19 mouse cellular contexts compared by ENCODE assay signal in genomic region chr13:54889684-54890399, GRCm38 (mm10). TPM values are rescaled to one million over a fixed set of nuclear protein-coding genes. Genes with fewer than 3 reads are reported as not detected.
DNase-seq lines count a peak whose midpoint lies in the region; ATAC-seq and TF ChIP-seq lines count a peak whose summit lies in the region.
"Had no signal": no experiment of that assay in that cellular context is flagged by ENCODE, and none has a peak within 500 bp of the region (broad histone marks: within the 10 kb centered on the region; RNA-seq: fewer than 3 reads in every experiment).

No protein-coding gene starts in this region.

- no peak for ATAC-seq in intestine, postnatal 0 days
- ATAC-seq in intestine, embryonic 16.5 days, result no peak
- ATAC-seq in hindbrain, embryonic 11.5 days (ENCODE audit: low FRiP score), result no peak

- no peak for TF ChIP-seq POLR2A in spleen, adult 2 months (IDR thresholded peaks at IDR 0.05; ENCODE audit: low read depth, low read length)

- no peaks in the 10 kb centered on the region for H3K4me1 ChIP-seq in intestine, postnatal 0 days (replicated peaks; ENCODE audit: control insufficient read depth, insufficient read depth, low read length)
- no peaks in the 10 kb centered on the region for H3K4me1 ChIP-seq in intestine, embryonic 16.5 days (ENCODE audit: control insufficient read depth, insufficient read depth, low read length)
- H3K4me1 ChIP-seq in spleen, adult 2 months (ENCODE audit: control insufficient read depth, insufficient read depth, insufficient read length), result no peaks in the 10 kb centered on the region; the same call in 1 of the 2 replicates
- H3K4me1 ChIP-seq in limb, embryonic 10.5 days, result peaks cover 38% of the 10 kb centered on the region
- H3K4me1 ChIP-seq in hindbrain, embryonic 11.5 days (replicated peaks; ENCODE audit: control insufficient read depth, insufficient read depth, low read length), result peaks cover 4% of the 10 kb centered on the region; the same call in 1 of the 2 replicates
- H3K4me1 ChIP-seq: lung, embryonic 15.5 days had no signal

- no peak overlapping the region for H3K9ac ChIP-seq in intestine, postnatal 0 days (ENCODE audit: low read depth, low read length)
- H3K9ac ChIP-seq in intestine, embryonic 16.5 days (ENCODE audit: low read depth, low read length), result no peak overlapping the region
- no peak overlapping the region for H3K9ac ChIP-seq in hindbrain, embryonic 11.5 days (ENCODE audit: low read depth, low read length)
- H3K9ac ChIP-seq: hindbrain, embryonic 15.5 days; limb, embryonic 13.5 days; lung, embryonic 15.5 days had no signal

- no peak overlapping the region for H3K4me2 ChIP-seq in intestine, postnatal 0 days (replicated peaks; ENCODE audit: low read depth)
- no peak overlapping the region for H3K4me2 ChIP-seq in intestine, embryonic 16.5 days (ENCODE audit: low read depth, low read length)
- H3K4me2 ChIP-seq in hindbrain, embryonic 11.5 days (replicated peaks; ENCODE audit: low read depth, low read length), result no peak overlapping the region
- H3K4me2 ChIP-seq: hindbrain, embryonic 15.5 days; limb, embryonic 13.5 days; lung, embryonic 15.5 days had no signal

- H3K36me3 ChIP-seq in intestine, postnatal 0 days (ENCODE audit: control insufficient read depth, insufficient read depth), result no peaks in the 10 kb centered on the region
- no peaks in the 10 kb centered on the region for H3K36me3 ChIP-seq in intestine, embryonic 16.5 days (ENCODE audit: control insufficient read depth, insufficient read depth, low read length)
- H3K36me3 ChIP-seq in spleen, adult 2 months (ENCODE audit: control insufficient read depth, insufficient read depth, low read length), result no peaks in the 10 kb centered on the region
- no peaks in the 10 kb centered on the region for H3K36me3 ChIP-seq in limb, embryonic 10.5 days
- no peaks in the 10 kb centered on the region for H3K36me3 ChIP-seq in hindbrain, embryonic 11.5 days (ENCODE audit: control insufficient read depth, insufficient read depth, low read length)
- H3K36me3 ChIP-seq: heart, embryonic 10.5 days; hindbrain, embryonic 15.5 days; limb, embryonic 13.5 days; lung, embryonic 15.5 days had no signal

- DNase-seq in spleen, adult 2 months (ENCODE audit: low read depth in 1 of 2, low spot score in 2 of 2), result no peak
- no peak for DNase-seq in spleen, postnatal 36 days (ENCODE audit: low spot score in 2 of 2)
- peak; percentile 39 for DNase-seq in NIH3T3 (ENCODE audit: low read depth)
- DNase-seq in limb, embryonic 10.5 days (ENCODE audit: low spot score), result no peak
- DNase-seq in hindbrain, embryonic 11.5 days (ENCODE audit: low spot score), result no peak
- DNase-seq: adrenal gland, postnatal 10 days; cerebellum, adult 9-11 months; gastrocnemius, postnatal 36 days; heart, postnatal 14 days; kidney, adult 9 months; kidney, postnatal 4 days; retina, postnatal 1 day; thymus, postnatal 4 days had no signal

- H3K27ac ChIP-seq in intestine, postnatal 0 days (ENCODE audit: low read depth, low read length), result no peak overlapping the region
- H3K27ac ChIP-seq in intestine, embryonic 16.5 days (ENCODE audit: low read length), result no peak overlapping the region
- no peak overlapping the region for H3K27ac ChIP-seq in spleen, adult 2 months (ENCODE audit: insufficient read depth, low read length)
- no peak overlapping the region for H3K27ac ChIP-seq in limb, embryonic 10.5 days
- H3K27ac ChIP-seq in hindbrain, embryonic 11.5 days (ENCODE audit: low read depth, low read length), result no peak overlapping the region
- H3K27ac ChIP-seq: heart, embryonic 10.5 days; hindbrain, embryonic 15.5 days; limb, embryonic 13.5 days; lung, embryonic 15.5 days had no signal

- no peaks in the 10 kb centered on the region for H3K27me3 ChIP-seq in intestine, postnatal 0 days (replicated peaks; ENCODE audit: control insufficient read depth, insufficient read depth, low read length)
- no peaks in the 10 kb centered on the region; the same call in 1 of the 2 replicates for H3K27me3 ChIP-seq in intestine, embryonic 16.5 days (replicated peaks; ENCODE audit: control insufficient read depth, insufficient read depth, low read length)
- H3K27me3 ChIP-seq in spleen, adult 2 months (ENCODE audit: control insufficient read depth, insufficient read depth, low read length), result no peaks in the 10 kb centered on the region
- peaks cover 26% of the 10 kb centered on the region for H3K27me3 ChIP-seq in limb, embryonic 10.5 days (ENCODE audit: low read depth, poor library complexity, severe bottlenecking)
- H3K27me3 ChIP-seq in hindbrain, embryonic 11.5 days (ENCODE audit: control insufficient read depth, insufficient read depth, low read length), result no peaks in the 10 kb centered on the region
- H3K27me3 ChIP-seq: hindbrain, embryonic 15.5 days had no signal

- TF ChIP-seq CTCF in intestine, postnatal 0 days (IDR thresholded peaks at IDR 0.05; ENCODE audit: low read depth), result peak; percentile 35; the same call in 1 of the 2 replicates
- peak; percentile 5; the same call in 1 of the 2 replicates for TF ChIP-seq CTCF in spleen, adult 2 months (IDR thresholded peaks at IDR 0.05; ENCODE audit: extremely low read depth, insufficient read depth, insufficient read length, insufficient replicate concordance)

- no peaks in the 10 kb centered on the region for H3K9me3 ChIP-seq in intestine, postnatal 0 days (ENCODE audit: control insufficient read depth)
- H3K9me3 ChIP-seq in intestine, embryonic 16.5 days (ENCODE audit: control insufficient read depth, low read length), result no peaks in the 10 kb centered on the region
- H3K9me3 ChIP-seq in limb, embryonic 10.5 days (replicated peaks), result no peaks in the 10 kb centered on the region
- no peaks in the 10 kb centered on the region for H3K9me3 ChIP-seq in hindbrain, embryonic 11.5 days (ENCODE audit: control insufficient read depth, low read length)
- H3K9me3 ChIP-seq: heart, embryonic 10.5 days; hindbrain, embryonic 15.5 days; limb, embryonic 13.5 days; lung, embryonic 15.5 days had no signal

- no peak overlapping the region for H3K4me3 ChIP-seq in intestine, postnatal 0 days (ENCODE audit: low read depth, low read length)
- H3K4me3 ChIP-seq in intestine, embryonic 16.5 days (ENCODE audit: low read length), result no peak overlapping the region
- H3K4me3 ChIP-seq in spleen, adult 2 months (ENCODE audit: extremely low read depth, insufficient read depth, insufficient read length), result no peak overlapping the region
- H3K4me3 ChIP-seq in limb, embryonic 10.5 days, result no peak overlapping the region
- H3K4me3 ChIP-seq in hindbrain, embryonic 11.5 days (ENCODE audit: low read depth, low read length), result no peak overlapping the region
- H3K4me3 ChIP-seq: heart, embryonic 10.5 days; hindbrain, embryonic 15.5 days; limb, embryonic 13.5 days; lung, embryonic 15.5 days had no signal

- 75% methylated on average over 8 of the region's 8 CpGs for WGBS in intestine, postnatal 0 days
- 72% methylated on average over 8 of the region's 8 CpGs for WGBS in intestine, embryonic 16.5 days
- WGBS in spleen, adult 2 months, result 72% methylated on average over 8 of the region's 8 CpGs
- 78% methylated on average over 8 of the region's 8 CpGs for WGBS in limb, embryonic 10.5 days
- WGBS in hindbrain, embryonic 11.5 days, result 81% methylated on average over 8 of the region's 8 CpGs

RNA-seq across cellular contexts. Expression of gene Unc5a, which starts 59.4 kb away (rescaled TPM):
- polyA plus RNA-seq in intestine, postnatal 0 days (2015; fragmentation: Nextera tagmentation; extraction: Ambion mirVana), result 0.90 and 1.1 TPM in 2 replicates
- 1.4 and 2.4 TPM in 2 replicates for polyA plus RNA-seq in intestine, embryonic 16.5 days (2015; fragmentation: Nextera tagmentation; extraction: Ambion mirVana)
- 3.9 and 4.1 TPM in 2 replicates for polyA plus RNA-seq in spleen, adult 2 months (2012; rRNA removed)
- polyA plus RNA-seq in limb, embryonic 10.5 days (2016; fragmentation: Nextera tagmentation; extraction: Ambion mirVana), result 1.3 and 1.6 TPM in 2 replicates
- 2.7 and 2.9 TPM in 2 replicates for polyA plus RNA-seq in hindbrain, embryonic 11.5 days (2014; fragmentation: Nextera tagmentation; extraction: Ambion mirVana)
